Mouse (Mus musculus) midbrain, embryonic 16.5 days (tissue): ENCODE measurements around the gene H1foo. TPM values are rescaled to one million over a fixed set of nuclear protein-coding genes. Genes with fewer than 3 reads are reported as not detected.

Source experiments
- ATAC-seq: fragments of 200-750 bp; cut with Nextera tagmentation; 2 replicates; pipeline ENCODE4 v1.8.0; 2017; ENCODE audit warnings: moderate TSS enrichment
- H3K27ac ChIP-seq: fragments of 300-500 bp; sonication (generic); 2 replicates; pipeline ENCODE4 v1.5.1; 2014; ENCODE audit warnings: mild to moderate bottlenecking, low read length, mixed read lengths
- H3K27me3 ChIP-seq: fragments of 300-500 bp; sonication (generic); 2 replicates; pipeline ENCODE4 v1.6.1; 2014; ENCODE audit warnings: low read depth, low read length, mixed read lengths; ENCODE audit not compliant: control insufficient read depth, insufficient read depth
- H3K36me3 ChIP-seq: fragments of 300-500 bp; sonication (generic); 2 replicates; pipeline ENCODE4 v1.6.1; 2014; ENCODE audit warnings: mild to moderate bottlenecking, low read length, moderate library complexity, mixed read lengths; ENCODE audit not compliant: control insufficient read depth, insufficient read depth
- H3K4me1 ChIP-seq: fragments of 300-500 bp; sonication (generic); 2 replicates; pipeline ENCODE4 v1.6.1; 2014; ENCODE audit warnings: mild to moderate bottlenecking, low read length, mixed read lengths; ENCODE audit not compliant: control insufficient read depth, insufficient read depth
- H3K4me2 ChIP-seq: fragments of 300-500 bp; sonication (generic); 2 replicates; pipeline ENCODE4 v1.6.1; 2014; ENCODE audit warnings: mild to moderate bottlenecking, low read length, mixed read lengths
- H3K4me3 ChIP-seq: fragments of 300-500 bp; sonication (generic); 2 replicates; pipeline ENCODE4 v1.5.1; 2014; ENCODE audit warnings: low read depth, mild to moderate bottlenecking, low read length, moderate library complexity, mixed read lengths
- H3K9ac ChIP-seq: fragments of 300-500 bp; sonication (generic); 2 replicates; pipeline ENCODE4 v1.6.1; 2014; ENCODE audit warnings: low read depth, low read length, mixed read lengths
- H3K9me3 ChIP-seq: fragments of 300-500 bp; sonication (generic); replicated peaks from 2 replicates; pipeline ENCODE4 v1.6.1; 2014; ENCODE audit warnings: mild to moderate bottlenecking, low read length, mixed read lengths; ENCODE audit not compliant: control insufficient read depth, poor library complexity, severe bottlenecking
- WGBS: fragments of 180-500 bp; shearing (Covaris S2); extraction: QIAGEN DNeasy Blood & Tissue Kit; methylation state at CpG from one replicate; pipeline ENCODE4 v1.1.7; 2014; 5-methylcytosine and 5-hydroxymethylcytosine counted together
- polyA plus RNA-seq: library from polyadenylated mRNA; unstranded; fragments of >200 nt; fragmentation: Nextera tagmentation; extraction: Ambion mirVana; gene quantifications from 2 replicates; pipeline ENCODE4 v1.2.1, GENCODE M21; 2015

H1foo gene
- not detected in 2 replicates for polyA plus RNA-seq

DNA sequence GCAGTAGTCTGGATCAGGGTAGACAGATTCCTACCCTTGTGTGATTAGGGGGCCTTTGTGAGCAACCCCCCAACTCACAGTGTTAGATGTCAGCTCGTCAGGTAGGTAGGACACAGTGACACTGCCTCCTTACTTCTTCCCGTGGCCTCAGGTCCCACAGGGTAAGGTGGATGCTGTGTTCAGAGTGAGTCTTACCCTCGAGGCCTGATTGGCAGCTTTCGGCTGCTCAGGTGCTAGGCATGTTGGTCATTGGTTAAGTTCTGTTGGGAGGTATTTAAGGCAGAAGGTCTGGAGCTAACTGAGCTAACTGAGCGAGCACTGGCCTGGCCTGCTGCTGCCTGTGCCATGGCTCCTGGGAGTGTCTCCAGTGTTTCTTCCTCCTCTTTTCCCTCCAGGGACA, at the start of gene H1foo:
Gene H1foo, plus strand, starts transcription at position 301 of the 400 bp plus-strand sequence.
- no peaks in the 10 kb centered on the region for H3K27me3 ChIP-seq
- ATAC-seq, result no peak
- H3K27ac ChIP-seq, result no peak within 1 kb of the TSS
- 86% methylated on average over 5 of the region's 5 CpGs for WGBS
- no peak within 1 kb of the TSS for H3K4me3 ChIP-seq
- no peak within 1 kb of the TSS for H3K4me2 ChIP-seq
- no peaks in the 10 kb centered on the region for H3K9me3 ChIP-seq
- no peaks in the 10 kb centered on the region for H3K36me3 ChIP-seq
- no peaks in the 10 kb centered on the region for H3K4me1 ChIP-seq
- no peak within 1 kb of the TSS for H3K9ac ChIP-seq

DNA sequence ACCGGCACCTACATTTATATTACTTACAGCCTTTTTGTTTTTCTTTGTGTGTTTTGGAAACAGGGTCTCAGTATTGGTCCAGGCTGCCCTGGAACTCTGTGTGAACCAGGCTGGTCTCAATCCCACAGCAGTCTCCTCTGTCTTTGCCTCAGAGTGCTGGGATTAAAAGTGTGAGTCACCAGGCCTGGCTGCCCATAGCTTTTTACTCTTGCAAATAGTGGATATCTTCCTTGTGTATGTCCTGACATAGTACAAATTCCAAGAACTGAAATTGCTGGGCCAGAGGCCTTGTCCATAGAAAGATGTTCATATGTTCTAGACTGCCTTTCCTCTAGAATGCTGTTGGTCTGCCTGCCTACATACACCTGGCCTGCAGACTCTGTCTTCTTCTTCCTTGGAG, 48.4 kb upstream of the H1foo start:
- H3K4me1 ChIP-seq, result peaks cover 7% of the 10 kb centered on the region; the same call in 1 of the 2 replicates
- WGBS, result 45% methylated on average over 1 of the region's 1 CpGs
- no peaks in the 10 kb centered on the region for H3K9me3 ChIP-seq
- no peak overlapping the region for H3K9ac ChIP-seq
- H3K36me3 ChIP-seq, result peaks cover 7% of the 10 kb centered on the region; the same call in 1 of the 2 replicates
- no peak for ATAC-seq
- no peak overlapping the region for H3K27ac ChIP-seq
- no peak overlapping the region for H3K4me2 ChIP-seq
- H3K27me3 ChIP-seq, result no peaks in the 10 kb centered on the region
- H3K4me3 ChIP-seq, result no peak overlapping the region

- Histone ChIP-seq H3K27ac (no peak overlapping the region), H3K4me2 (no peak overlapping the region), H3K36me3 (peaks cover 7% of the 10 kb centered on the region; the same call in 1 of the 2 replicates), H3K9me3 (no peaks in the 10 kb centered on the region), H3K9ac (no peak overlapping the region), H3K27me3 (no peaks in the 10 kb centered on the region), H3K4me3 (no peak overlapping the region), H3K4me1 (no peaks in the 10 kb centered on the region; the same call in 1 of the 2 replicates)
- WGBS, result 81% methylated on average over 4 of the region's 4 CpGs
- ATAC-seq, result no peak
These were observed 47.6 kb upstream of the H1foo start for GRCm38 (mm10) chr6:115897117-115897516.

DNA sequence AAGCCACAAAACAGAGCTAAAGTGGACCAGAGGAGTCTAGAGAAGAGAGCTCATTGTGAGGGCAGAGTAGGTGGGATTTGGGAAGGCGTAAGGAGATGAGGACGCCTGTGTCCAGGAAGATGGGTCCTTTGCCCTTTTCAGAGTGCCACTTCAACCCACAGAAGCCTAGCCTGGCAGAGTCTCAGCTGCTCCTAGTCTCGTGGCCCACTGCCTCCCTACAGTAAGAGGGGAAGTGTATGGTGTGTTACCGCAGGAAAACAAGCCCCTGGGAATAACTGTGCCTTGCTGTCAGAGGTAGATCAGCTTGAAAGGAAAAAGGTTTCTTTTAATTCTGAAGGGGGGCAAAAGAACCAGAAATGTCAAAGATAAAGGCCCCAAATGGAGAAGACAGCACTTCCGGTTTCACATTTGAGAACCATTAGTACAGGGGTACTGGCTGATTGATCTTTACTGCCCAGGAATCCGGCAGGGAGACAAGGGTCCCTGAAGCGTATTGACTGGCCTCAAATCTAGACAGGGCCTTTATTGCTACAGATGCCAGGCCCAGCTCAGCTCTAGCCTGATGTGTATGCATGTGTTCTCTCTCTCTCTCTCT, 46.7 kb upstream of the H1foo start:
- peaks cover 7% of the 10 kb centered on the region; the same call in 1 of the 2 replicates for H3K36me3 ChIP-seq
- no peak for ATAC-seq
- H3K9me3 ChIP-seq, result no peaks in the 10 kb centered on the region
- H3K27me3 ChIP-seq, result no peaks in the 10 kb centered on the region
- no peak overlapping the region for H3K4me2 ChIP-seq
- WGBS, result 90% methylated on average over 7 of the region's 7 CpGs
- H3K4me1 ChIP-seq, result no peaks in the 10 kb centered on the region
- H3K9ac ChIP-seq, result no peak overlapping the region
- H3K27ac ChIP-seq, result no peak overlapping the region
- H3K4me3 ChIP-seq, result no peak overlapping the region

GRCm38 (mm10) chr6:115901062-115901461, 43.7 kb upstream of the H1foo start:
- no peaks in the 10 kb centered on the region for H3K27me3 ChIP-seq
- H3K4me1 ChIP-seq, result no peaks in the 10 kb centered on the region
- ATAC-seq, result peak; percentile 77
- no peaks in the 10 kb centered on the region; the same call in 1 of the 2 replicates for H3K36me3 ChIP-seq
- H3K4me2 ChIP-seq, result no peak overlapping the region
- no peak overlapping the region for H3K9ac ChIP-seq
- no peak overlapping the region for H3K27ac ChIP-seq
- no peaks in the 10 kb centered on the region for H3K9me3 ChIP-seq
- WGBS, result 25% methylated on average over 3 of the region's 3 CpGs
- no peak overlapping the region for H3K4me3 ChIP-seq

DNA sequence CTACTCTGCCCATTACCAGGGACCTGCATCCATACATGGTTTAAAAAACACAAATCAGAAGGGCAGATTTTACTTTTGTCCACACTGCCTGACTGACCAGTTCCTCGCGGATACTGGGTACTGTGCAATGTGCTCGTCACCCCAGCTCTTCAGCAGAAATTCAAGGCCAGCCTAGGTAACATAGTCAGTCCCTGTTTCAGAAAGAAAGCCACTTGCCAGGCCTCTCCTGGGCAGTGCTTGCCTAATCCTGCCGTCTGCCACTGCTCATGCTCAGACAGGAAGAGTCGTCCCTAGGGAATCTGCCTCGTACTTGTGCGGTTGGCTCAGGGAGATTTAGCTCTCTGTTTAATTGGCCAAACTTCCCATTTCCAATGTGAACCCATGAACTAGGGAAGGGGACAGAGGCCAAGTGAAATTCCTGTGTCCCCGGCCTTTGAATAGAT, 43.2 kb upstream of the H1foo start:
- ATAC-seq, result no peak
- no peak overlapping the region for H3K27ac ChIP-seq
- H3K4me3 ChIP-seq, result no peak overlapping the region
- H3K4me2 ChIP-seq, result no peak overlapping the region
- WGBS, result 69% methylated on average over 8 of the region's 8 CpGs
- H3K36me3 ChIP-seq, result peaks cover 2% of the 10 kb centered on the region
- H3K4me1 ChIP-seq, result no peaks in the 10 kb centered on the region
- H3K27me3 ChIP-seq, result no peaks in the 10 kb centered on the region
- H3K9ac ChIP-seq, result no peak overlapping the region
- H3K9me3 ChIP-seq, result no peaks in the 10 kb centered on the region

DNA sequence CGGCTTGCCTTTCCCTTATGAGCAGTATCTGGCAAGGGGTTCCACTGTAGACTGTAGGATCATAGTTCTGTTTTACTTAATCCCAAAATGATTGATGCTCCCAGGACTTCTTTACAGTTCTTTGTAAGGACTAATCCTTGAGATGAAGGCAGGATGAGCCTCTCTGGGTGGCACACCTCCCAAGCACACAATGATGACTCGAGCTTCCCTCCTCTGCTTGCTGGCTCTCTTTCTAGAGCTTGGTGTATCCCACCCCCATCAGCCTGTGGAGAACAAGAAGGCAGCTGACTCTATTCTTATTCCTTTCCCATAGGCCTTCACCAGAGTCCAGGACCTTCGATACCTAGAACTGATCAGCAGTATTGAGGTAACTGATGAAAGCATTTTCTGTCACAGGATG, 42.2 kb upstream of the H1foo start:
- H3K9ac ChIP-seq, result no peak overlapping the region

DNA sequence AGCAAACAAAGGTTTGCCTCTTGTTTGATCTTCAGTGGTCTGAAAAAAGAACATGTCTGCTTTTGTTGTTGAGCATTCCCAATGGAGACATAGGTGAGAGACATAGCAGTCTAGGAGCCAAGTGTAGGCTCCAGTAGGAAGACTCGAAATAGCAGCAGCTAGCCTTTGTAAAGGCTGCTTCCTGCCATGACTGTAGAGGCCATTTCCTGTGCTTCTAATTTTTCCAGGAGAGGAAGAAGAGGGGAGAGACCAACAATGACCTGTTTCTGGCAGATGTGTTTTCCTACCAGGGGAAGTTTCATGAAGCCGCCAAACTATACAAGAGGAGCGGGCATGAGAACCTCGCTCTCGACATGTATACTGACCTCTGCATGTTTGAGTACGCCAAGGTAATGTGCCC, 39.2 kb upstream of the H1foo start:
- Histone ChIP-seq H3K36me3 (peaks cover 3% of the 10 kb centered on the region), H3K4me2 (no peak overlapping the region), H3K4me3 (no peak overlapping the region), H3K4me1 (no peaks in the 10 kb centered on the region), H3K9me3 (no peaks in the 10 kb centered on the region), H3K27me3 (no peaks in the 10 kb centered on the region), H3K9ac (no peak overlapping the region), H3K27ac (no peak overlapping the region)
- 92% methylated on average over 6 of the region's 6 CpGs for WGBS
- ATAC-seq, result no peak

More for the DNA sequence above, 42.2 kb upstream of the H1foo start:
- no peaks in the 10 kb centered on the region for H3K4me1 ChIP-seq
- 72% methylated on average over 3 of the region's 3 CpGs for WGBS
- H3K36me3 ChIP-seq, result peaks cover 3% of the 10 kb centered on the region
- no peaks in the 10 kb centered on the region for H3K9me3 ChIP-seq
- no peak overlapping the region for H3K4me2 ChIP-seq
- no peak overlapping the region for H3K4me3 ChIP-seq
- ATAC-seq, result no peak
- no peak overlapping the region for H3K27ac ChIP-seq
- H3K27me3 ChIP-seq, result no peaks in the 10 kb centered on the region

DNA sequence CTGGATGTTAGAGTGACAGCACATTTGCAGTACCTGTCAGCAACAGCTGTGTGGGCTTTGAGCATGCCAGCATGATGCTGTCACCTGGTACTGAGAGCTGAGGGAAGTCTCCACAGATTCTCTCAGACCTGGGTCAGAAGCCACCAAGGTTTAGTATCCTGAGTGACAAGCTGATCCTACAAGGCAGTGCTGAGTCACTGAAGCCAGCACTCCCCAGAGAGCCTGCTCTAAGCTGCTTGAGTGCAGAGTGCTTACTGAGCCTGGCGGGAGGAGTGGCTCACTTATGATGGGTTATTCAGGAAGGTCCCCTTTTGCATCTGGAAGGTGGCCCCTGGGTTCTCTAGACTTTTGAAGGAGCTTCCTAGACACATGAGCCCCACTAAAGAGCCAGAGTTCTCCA, 38.3 kb upstream of the H1foo start:
- H3K4me1 ChIP-seq, result no peaks in the 10 kb centered on the region
- H3K27me3 ChIP-seq, result no peaks in the 10 kb centered on the region
- H3K4me3 ChIP-seq, result no peak overlapping the region
- WGBS, result 77% methylated on average over 1 of the region's 1 CpGs
- no peak overlapping the region for H3K27ac ChIP-seq
- peaks cover 7% of the 10 kb centered on the region for H3K36me3 ChIP-seq
- H3K9me3 ChIP-seq, result no peaks in the 10 kb centered on the region
- no peak overlapping the region for H3K9ac ChIP-seq
- ATAC-seq, result no peak
- H3K4me2 ChIP-seq, result no peak overlapping the region
